Mouse (Mus musculus) c-Kit-positive CD71-negative TER-119-negative erythroid progenitor cells, embryonic 14.5 days (primary cell): ENCODE results near the gene Ahr.

Experiments used
- DNase-seq: peaks from one replicate; pipeline ENCODE4 v3.0.0-alpha.2; 2013; ENCODE audit warnings: low read depth

The Ahr gene

DNA sequence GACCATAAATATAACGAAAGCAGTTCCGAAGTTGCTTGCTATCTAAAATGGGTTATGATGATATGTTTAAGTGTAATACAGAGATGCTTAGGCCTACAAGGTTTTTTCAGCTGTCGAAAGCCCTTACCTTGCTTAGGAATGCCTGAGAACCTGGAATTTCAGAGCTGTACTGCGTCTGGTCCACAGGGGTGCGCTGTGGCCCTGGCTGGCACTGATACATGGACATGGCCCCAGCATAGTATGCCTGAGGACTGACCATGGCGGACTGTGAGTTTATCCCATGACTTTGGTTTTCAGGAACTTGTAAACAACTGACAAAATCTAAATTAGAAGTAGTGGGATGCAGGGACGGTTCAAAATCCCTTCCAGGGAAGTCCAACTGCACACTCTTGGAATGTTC, 31.3 kb downstream of the Ahr start:
- no peak for DNase-seq

DNA sequence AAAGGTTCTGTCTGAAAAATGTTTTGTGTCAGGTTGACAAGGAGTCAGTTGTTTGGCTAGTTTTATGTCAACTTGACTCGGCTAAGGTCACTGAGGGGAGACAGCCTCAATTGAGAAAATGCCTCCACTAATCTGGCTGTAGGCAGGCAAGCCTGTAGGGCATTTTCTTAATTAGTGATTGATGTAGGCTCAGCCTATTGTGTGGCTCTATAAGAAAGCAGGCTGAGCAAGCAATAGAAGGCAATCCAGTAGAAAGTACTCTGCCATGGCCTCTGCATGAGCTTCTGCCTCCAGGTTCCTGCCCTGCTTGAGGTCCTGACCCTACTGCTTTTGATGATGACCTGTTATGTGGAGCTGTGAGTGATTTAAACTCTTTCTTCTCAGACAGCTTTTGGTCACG, 33.4 kb downstream of the Ahr start:
- DNase-seq = no peak

DNA sequence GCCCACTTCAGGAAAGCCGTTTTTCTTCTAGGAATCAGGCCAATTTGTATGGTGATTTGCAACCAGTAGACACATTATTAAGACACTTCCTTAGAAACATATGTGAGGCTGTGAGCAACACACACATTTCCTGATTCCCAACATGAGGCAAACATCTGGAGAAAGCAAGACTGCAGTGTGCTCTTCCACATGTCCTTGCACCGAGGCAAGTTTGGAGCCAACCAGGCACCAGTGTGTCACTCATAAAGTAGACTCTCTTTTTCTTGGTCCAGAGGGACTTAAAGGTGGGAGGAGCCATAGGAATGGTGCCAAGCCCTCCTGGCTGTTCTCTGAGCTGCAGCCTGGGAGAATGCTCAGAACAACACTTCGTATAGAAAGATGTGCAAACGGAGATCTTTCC, 39.6 kb downstream of the Ahr start:
- DNase-seq = no peak

GRCm38 (mm10) chr12:35480764-35481163, 54.1 kb downstream of the Ahr start:
- DNase-seq = no peak

DNA sequence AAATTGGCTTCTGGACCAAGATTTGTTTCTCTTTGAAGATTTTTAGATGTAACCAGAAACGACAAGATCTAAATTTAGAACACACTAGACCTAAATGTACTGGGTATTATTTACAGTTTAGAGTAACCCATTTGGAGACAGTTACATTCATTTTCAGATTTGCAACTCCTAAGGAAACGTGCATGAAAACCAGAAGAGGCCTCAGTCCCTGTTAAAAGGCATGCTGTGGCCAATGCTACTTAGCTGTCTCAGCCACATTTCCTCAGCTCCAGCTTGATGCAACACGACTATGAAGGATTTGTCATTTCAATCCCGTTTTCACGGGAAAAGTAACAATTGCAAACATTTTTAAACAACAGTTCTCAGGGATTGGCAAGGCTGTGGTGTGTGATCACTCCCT, 55.9 kb downstream of the Ahr start:
- no peak for DNase-seq

DNA sequence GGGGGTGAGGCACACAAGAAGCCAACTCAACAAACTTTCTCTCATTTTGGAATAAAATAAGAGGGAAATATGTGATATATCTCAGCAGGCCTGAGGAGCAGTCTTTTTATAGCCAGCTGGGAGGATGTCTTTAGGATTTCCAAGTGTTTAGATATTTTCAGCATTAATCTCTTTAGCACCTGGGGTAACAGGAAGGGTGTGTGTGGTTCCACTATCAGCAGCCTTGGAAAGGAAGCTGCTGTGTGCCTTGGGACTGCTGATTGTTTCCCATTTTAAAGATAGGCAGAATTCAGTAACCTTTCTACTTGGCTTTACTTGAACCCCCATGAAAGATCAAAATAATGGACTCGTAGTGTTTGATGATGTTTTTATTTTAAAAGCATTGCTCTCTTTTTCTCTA, 71.4 kb downstream of the Ahr start:
- no peak for DNase-seq

- no peak for DNase-seq
These were observed 72.2 kb downstream of the Ahr start for GRCm38 (mm10) chr12:35462667-35463066.

GRCm38 (mm10) chr12:35459662-35460061, 75.2 kb downstream of the Ahr start:
- no peak for DNase-seq
